Mouse (Mus musculus) heart, adult 2 months (tissue): Measurements from ENCODE around the gene Kif17. TPM values are rescaled to one million over a fixed set of nuclear protein-coding genes. Genes with fewer than 3 reads are reported as not detected.

Source experiments
- DNase-seq, 2 experiments: peaks; one replicate each; pipeline ENCODE4 v3.0.0; 2021
- H3K27ac ChIP-seq: fragments of 200-600 bp; 2 replicates; pipeline ENCODE4 v1.8.1; 2022
- H3K27me3 ChIP-seq: fragments of 200-500 bp; 2 replicates; pipeline ENCODE4 v1.6.1; 2012; ENCODE audit warnings: mild to moderate bottlenecking, low read length, inconsistent platforms, mixed read lengths; ENCODE audit not compliant: control insufficient read depth, insufficient read depth
- H3K36me3 ChIP-seq: fragments of 200-500 bp; 2 replicates; pipeline ENCODE4 v1.6.1; 2012; ENCODE audit warnings: low read length, inconsistent platforms; ENCODE audit not compliant: control insufficient read depth, insufficient read depth
- H3K4me1 ChIP-seq: fragments of 200-500 bp; 2 replicates; pipeline ENCODE4 v1.6.1; 2011; ENCODE audit warnings: low read length; ENCODE audit not compliant: control insufficient read depth, insufficient read depth
- H3K4me3 ChIP-seq: fragments of 200-600 bp; 2 replicates; pipeline ENCODE4 v1.8.1; 2022
- H3K79me2 ChIP-seq: fragments of 200-500 bp; replicated peaks from 2 replicates; pipeline ENCODE4 v1.6.1; 2012; ENCODE audit warnings: mild to moderate bottlenecking, inconsistent platforms, low read length, moderate library complexity, mixed read lengths; ENCODE audit not compliant: control insufficient read depth, insufficient read depth
- H3K9ac ChIP-seq: fragments of 200-500 bp; 2 replicates; pipeline ENCODE4 v1.6.1; 2012; ENCODE audit warnings: low read depth, mild to moderate bottlenecking, control low read depth, inconsistent platforms, low read length, mixed read lengths
- CTCF ChIP-seq: fragments of 200-600 bp; IDR thresholded peaks from 2 replicates; pipeline ENCODE4 v1.8.1; 2022; ENCODE audit warnings: antibody characterized with exemption, mild to moderate bottlenecking, moderate library complexity
- EP300 ChIP-seq: fragments of 200-500 bp; IDR thresholded peaks from 2 replicates; pipeline ENCODE4 v1.6.1; 2011; ENCODE audit warnings: low read depth, low read length, control low read depth; ENCODE audit not compliant: insufficient read depth
- POLR2A ChIP-seq: fragments of 200-500 bp; IDR thresholded peaks from 2 replicates; pipeline ENCODE4 v1.6.1; 2011; ENCODE audit warnings: mild to moderate bottlenecking, low read depth, low read length, control low read depth; ENCODE audit not compliant: insufficient read depth
- WGBS: fragments of 180-500 bp; shearing (Covaris S2); methylation state at CpG from one replicate; pipeline ENCODE4 v1.1.7; 2018; 5-methylcytosine and 5-hydroxymethylcytosine counted together
- intact Hi-C: fragments of 180-260 bp; cut with DNase I; formaldehyde crosslinking; loops from one replicate; pipeline ENCODE4 v1.15.1; 2025
- polyA plus RNA-seq: library from polyadenylated mRNA; depleted of rRNA; stranded (reverse); fragments of >200 nt; gene quantifications from 2 replicates; pipeline ENCODE4 v1.2.3, GENCODE M21; 2012
- total RNA-seq, 2 experiments: library from RNA; stranded (reverse); gene quantifications; 2 replicates each; pipeline ENCODE4 v1.2.3; 2021

Gene Kif17
- total and polyA plus RNA-seq, 3 experiments = 0.18 to 0.55 TPM; not detected in 1

GRCm38 (mm10) chr4:138216200-138216890 is 33.9 kb upstream of the Kif17 start, which contains the start of gene Hp1bp3:
TSS of gene Hp1bp3 (plus strand) at chr4:138216296.
- H3K27me3 ChIP-seq = no peaks in the 10 kb centered on the region
- no peak for TF ChIP-seq CTCF
- peak; percentile 84 for TF ChIP-seq POLR2A
- TF ChIP-seq EP300 = no peak
- peaks cover 7% of the 10 kb centered on the region for H3K79me2 ChIP-seq
- H3K9ac ChIP-seq = peak within 1 kb of the TSS; percentile 100
- H3K27ac ChIP-seq = peak within 1 kb of the TSS; percentile 99
- H3K4me3 ChIP-seq = peak within 1 kb of the TSS; percentile 97
- H3K4me1 ChIP-seq = peaks cover 13% of the 10 kb centered on the region
- under 1% methylated on average over 74 of the region's 84 CpGs for WGBS
- intact Hi-C loops = loop anchor here (5.0 kb wide), 1 partner anchor 211 kb away; no protein-coding TSS in a partner anchor
- H3K36me3 ChIP-seq = peaks cover 15% of the 10 kb centered on the region
- DNase-seq = peak; percentile 84 to 90

- peaks cover 13% of the 10 kb centered on the region for H3K4me1 ChIP-seq
- H3K27me3 ChIP-seq = no peaks in the 10 kb centered on the region
- H3K4me3 ChIP-seq = peak overlapping the region; percentile 97
- peaks cover 7% of the 10 kb centered on the region for H3K79me2 ChIP-seq
- peak; percentile 21; the same call in 1 of the 2 replicates for TF ChIP-seq POLR2A
- TF ChIP-seq EP300 = no peak
- TF ChIP-seq CTCF = no peak
- intact Hi-C loops = loop anchor here (5.0 kb wide), 1 partner anchor 210 kb away; no protein-coding TSS in a partner anchor
- H3K36me3 ChIP-seq = peaks cover 19% of the 10 kb centered on the region
- under 1% methylated on average over 63 of the region's 68 CpGs for WGBS
- H3K27ac ChIP-seq = peak overlapping the region; percentile 99
- DNase-seq = peak; percentile 98 to 99
- peak overlapping the region; percentile 100 for H3K9ac ChIP-seq
Measured at GRCm38 (mm10) chr4:138216891-138217392, 33.3 kb upstream of the Kif17 start.

GRCm38 (mm10) chr4:138217441-138217840 is 32.8 kb upstream of the Kif17 start:
- peak overlapping the region; percentile 97 for H3K4me3 ChIP-seq
- intact Hi-C loops = loop anchor here (5.0 kb wide), 1 partner anchor 210 kb away; no protein-coding TSS in a partner anchor

GRCm38 (mm10) chr4:138217951-138218685 is 32.1 kb upstream of the Kif17 start:
- Histone ChIP-seq H3K9ac (peak overlapping the region; percentile 58), H3K36me3 (peaks cover 26% of the 10 kb centered on the region), H3K79me2 (peaks cover 10% of the 10 kb centered on the region), H3K4me3 (peak overlapping the region; percentile 97), H3K27ac (peak overlapping the region; percentile 89), H3K27me3 (no peaks in the 10 kb centered on the region), H3K4me1 (peaks cover 14% of the 10 kb centered on the region)
- WGBS = 46% methylated on average over 11 of the region's 11 CpGs
- intact Hi-C loops = loop anchor here (5.0 kb wide), 1 partner anchor 209 kb away; no protein-coding TSS in a partner anchor
- TF ChIP-seq POLR2A = no peak
- no peak for TF ChIP-seq CTCF
- no peak for TF ChIP-seq EP300
- DNase-seq = no peak

More at GRCm38 (mm10) chr4:138217441-138217840, 32.8 kb upstream of the Kif17 start:
- Histone ChIP-seq H3K36me3 (peaks cover 22% of the 10 kb centered on the region), H3K4me1 (peaks cover 13% of the 10 kb centered on the region), H3K9ac (peak overlapping the region; percentile 100), H3K27ac (peak overlapping the region; percentile 89), H3K79me2 (peaks cover 7% of the 10 kb centered on the region), H3K27me3 (no peaks in the 10 kb centered on the region)
- no peak for TF ChIP-seq EP300
- TF ChIP-seq CTCF = no peak
- no peak for TF ChIP-seq POLR2A
- 1% methylated on average over 36 of the region's 36 CpGs for whole genome bisulfite sequencing
- DNase-seq = no peak

GRCm38 (mm10) chr4:138219331-138219730 is 30.9 kb upstream of the Kif17 start:
- H3K4me1 ChIP-seq = peaks cover 14% of the 10 kb centered on the region
- WGBS = 72% methylated on average over 5 of the region's 5 CpGs

More at GRCm38 (mm10) chr4:138219331-138219730, 30.9 kb upstream of the Kif17 start:
- TF ChIP-seq POLR2A (no peak), CTCF (no peak), EP300 (no peak)
- H3K79me2 ChIP-seq = peaks cover 10% of the 10 kb centered on the region
- intact Hi-C loops = loop anchor here (5.0 kb wide), 1 partner anchor 208 kb away; no protein-coding TSS in a partner anchor
- H3K4me3 ChIP-seq = no peak overlapping the region
- no peak overlapping the region for H3K27ac ChIP-seq
- peaks cover 28% of the 10 kb centered on the region for H3K36me3 ChIP-seq
- DNase-seq = no peak
- H3K27me3 ChIP-seq = no peaks in the 10 kb centered on the region
- no peak overlapping the region for H3K9ac ChIP-seq
